Mouse (Mus musculus) neural tube, embryonic 12.5 days (tissue): Measurements from ENCODE around the gene A630001G21Rik. TPM values are rescaled to one million over a fixed set of nuclear protein-coding genes. Genes with fewer than 3 reads are reported as not detected.

Experiments used
- ATAC-seq: fragments of 200-750 bp; cut with Nextera tagmentation; 2 replicates; pipeline ENCODE4 v1.8.0; 2017; ENCODE audit warnings: low read depth, mild to moderate bottlenecking, moderate TSS enrichment, moderate library complexity; ENCODE audit not compliant: low FRiP score
- H3K27ac ChIP-seq: fragments of 300-500 bp; sonication (generic); 2 replicates; pipeline ENCODE4 v1.5.1; 2016
- H3K27me3 ChIP-seq: fragments of 300-500 bp; sonication (generic); replicated peaks from 2 replicates; pipeline ENCODE4 v1.6.1; 2016; ENCODE audit warnings: mild to moderate bottlenecking
- H3K36me3 ChIP-seq: fragments of 300-500 bp; sonication (generic); 2 replicates; pipeline ENCODE4 v1.6.1; 2016; ENCODE audit warnings: mild to moderate bottlenecking
- H3K4me1 ChIP-seq: fragments of 300-500 bp; sonication (generic); 2 replicates; pipeline ENCODE4 v1.6.1; 2016
- H3K4me2 ChIP-seq: fragments of 300-500 bp; sonication (generic); replicated peaks from 2 replicates; pipeline ENCODE4 v1.6.1; 2016; ENCODE audit warnings: mild to moderate bottlenecking
- H3K4me3 ChIP-seq: fragments of 300-500 bp; sonication (generic); 2 replicates; pipeline ENCODE4 v1.5.1; 2016
- H3K9ac ChIP-seq: fragments of 300-500 bp; sonication (generic); 2 replicates; pipeline ENCODE4 v1.6.1; 2016; ENCODE audit warnings: mild to moderate bottlenecking
- H3K9me3 ChIP-seq: fragments of 300-500 bp; sonication (generic); 2 replicates; pipeline ENCODE4 v1.6.1; 2016; ENCODE audit warnings: mild to moderate bottlenecking
- WGBS: fragments of 180-500 bp; shearing (Covaris S2); methylation state at CpG from one replicate; pipeline ENCODE4 v1.1.7; 2016; 5-methylcytosine and 5-hydroxymethylcytosine counted together
- microRNA-seq: library from miRNA; unstranded; fragments of <30 nt; microRNA quantifications from one replicate; pipeline ENCODE4, GENCODE M21; 2017
- polyA plus RNA-seq: library from polyadenylated mRNA; unstranded; fragments of >200 nt; fragmentation: Nextera tagmentation; extraction: Ambion mirVana; gene quantifications from 2 replicates; pipeline ENCODE4 v1.2.1, GENCODE M21; 2016

The A630001G21Rik gene
- polyA plus RNA-seq, 1 experiment from 2014 or later, result 1.3 TPM

- WGBS, result 80% methylated on average over 5 of the region's 5 CpGs
- Histone ChIP-seq H3K9me3 (no peaks in the 10 kb centered on the region), H3K4me2 (no peak overlapping the region), H3K4me3 (no peak overlapping the region), H3K9ac (no peak overlapping the region), H3K4me1 (no peaks in the 10 kb centered on the region), H3K27me3 (no peaks in the 10 kb centered on the region), H3K36me3 (no peaks in the 10 kb centered on the region), H3K27ac (no peak overlapping the region)
- ATAC-seq, result no peak
These were observed 91.8 kb downstream of the A630001G21Rik start for GRCm38 (mm10) chr1:85686666-85687065.

DNA sequence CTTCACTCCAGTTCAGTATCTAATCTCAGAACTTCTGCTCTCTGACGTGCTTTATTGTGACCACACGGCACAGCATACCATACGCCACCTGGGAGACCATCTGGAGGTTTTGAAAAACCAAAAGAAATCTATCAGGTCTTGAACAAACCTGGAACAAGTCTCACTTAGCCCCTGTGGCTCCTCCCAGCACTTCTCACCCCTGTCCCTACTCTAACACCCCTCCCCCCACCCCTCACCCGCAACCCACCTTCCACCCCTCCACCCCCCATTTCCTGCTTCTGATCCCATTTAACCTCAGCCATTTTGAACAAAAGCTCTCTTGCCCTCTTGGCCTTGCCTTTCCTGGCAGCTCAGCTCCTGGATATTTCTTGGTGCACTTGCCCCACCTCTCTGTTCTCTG lies 98.2 kb downstream of the A630001G21Rik start:
- Histone ChIP-seq H3K9ac (no peak overlapping the region), H3K36me3 (no peaks in the 10 kb centered on the region), H3K4me3 (no peak overlapping the region), H3K4me1 (no peaks in the 10 kb centered on the region), H3K4me2 (no peak overlapping the region), H3K27me3 (no peaks in the 10 kb centered on the region), H3K9me3 (no peaks in the 10 kb centered on the region), H3K27ac (no peak overlapping the region)
- no peak for ATAC-seq
- 74% methylated on average over 4 of the region's 4 CpGs for WGBS

Small RNAs within 50 kb of the gene (microRNA-seq; reads per million reads assigned to microRNA genes)
- gene Gm25472 (not detected), gene Mir8096 (not detected)

Other genes starting within 250 kb of the A630001G21Rik start
- gene G530012D18Rik, start 203.0 kb downstream of the A630001G21Rik start, polyA plus RNA-seq, result not detected in 2 replicates
- gene Sp110, start 179.8 kb downstream of the A630001G21Rik start, polyA plus RNA-seq, result 0.67 and 0.72 TPM in 2 replicates
- gene Sp140, start 178.3 kb downstream of the A630001G21Rik start, polyA plus RNA-seq, result 0.60 and 0.74 TPM in 2 replicates
- gene Sp100, start 128.7 kb downstream of the A630001G21Rik start, polyA plus RNA-seq, result 0.47 and 0.57 TPM in 2 replicates
- 71.7 and 81.3 TPM in 2 replicates for gene Cab39, start 14.8 kb upstream of the A630001G21Rik start, polyA plus RNA-seq
- 131 and 138 TPM in 2 replicates for gene Itm2c, start 115.6 kb upstream of the A630001G21Rik start, polyA plus RNA-seq
- 1.0 and 1.6 TPM in 2 replicates for gene 4933407L21Rik, start 149.8 kb upstream of the A630001G21Rik start, polyA plus RNA-seq
- gene Gpr55, start 182.4 kb upstream of the A630001G21Rik start, polyA plus RNA-seq, result 0.08 TPM in 1 of 2 replicates, not detected in the other
- not detected in 2 replicates for gene Spata3, start 238.2 kb upstream of the A630001G21Rik start, polyA plus RNA-seq